Mouse (Mus musculus): ENCODE measurements around the gene Crygn. TPM values are rescaled to one million over a fixed set of nuclear protein-coding genes. Genes with fewer than 3 reads are reported as not detected.

Gene Crygn
- polyA plus RNA-seq, 1 experiment from 2014 or later: 2.8 TPM

DNA sequence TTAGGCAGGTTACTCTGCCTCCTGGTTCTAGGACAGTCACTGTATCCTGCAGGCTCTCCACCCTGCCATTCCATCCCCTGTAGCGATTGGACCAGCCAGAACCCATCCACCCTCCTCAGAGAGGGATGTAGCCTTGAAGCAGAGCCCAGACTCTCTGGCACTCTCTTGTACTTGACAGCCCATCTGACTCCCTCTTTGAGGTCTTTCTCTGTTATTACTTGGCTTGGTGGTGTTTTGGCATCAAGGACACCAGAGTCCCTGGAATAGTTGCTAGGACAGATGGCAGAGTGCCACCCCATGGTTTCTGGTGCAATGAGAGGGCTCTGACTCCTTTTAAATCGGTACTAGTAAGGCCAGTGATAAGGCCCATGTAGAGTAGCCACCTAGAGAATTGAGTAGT lies 44.6 kb downstream of the Crygn start:
- no peak overlapping the region for H3K27ac ChIP-seq (ENCODE audit: low read depth, low read length)
- H3K9ac ChIP-seq (ENCODE audit: low read depth, low read length): no peak overlapping the region
- H3K4me3 ChIP-seq (ENCODE audit: low read depth, low read length): no peak overlapping the region
- no peaks in the 10 kb centered on the region for H3K9me3 ChIP-seq (replicated peaks; ENCODE audit: control insufficient read depth, low read length)
- peaks cover 16% of the 10 kb centered on the region for H3K36me3 ChIP-seq (ENCODE audit: control insufficient read depth, insufficient read depth, low read length)
- H3K4me1 ChIP-seq (ENCODE audit: control insufficient read depth, insufficient read depth, low read length): 0 out of 2 replicates have a peak, but pooled peaks cover 4% of the 10 kb centered on the region
- H3K27me3 ChIP-seq (ENCODE audit: control insufficient read depth, insufficient read depth, low read length): no peaks in the 10 kb centered on the region
- no peak for ATAC-seq (replicated peaks; ENCODE audit: insufficient number of reproducible peaks, low FRiP score, low TSS enrichment)
- 76% methylated on average over 2 of the region's 2 CpGs for WGBS (ENCODE audit: insufficient replicate concordance)
- no peak overlapping the region for H3K4me2 ChIP-seq

DNA sequence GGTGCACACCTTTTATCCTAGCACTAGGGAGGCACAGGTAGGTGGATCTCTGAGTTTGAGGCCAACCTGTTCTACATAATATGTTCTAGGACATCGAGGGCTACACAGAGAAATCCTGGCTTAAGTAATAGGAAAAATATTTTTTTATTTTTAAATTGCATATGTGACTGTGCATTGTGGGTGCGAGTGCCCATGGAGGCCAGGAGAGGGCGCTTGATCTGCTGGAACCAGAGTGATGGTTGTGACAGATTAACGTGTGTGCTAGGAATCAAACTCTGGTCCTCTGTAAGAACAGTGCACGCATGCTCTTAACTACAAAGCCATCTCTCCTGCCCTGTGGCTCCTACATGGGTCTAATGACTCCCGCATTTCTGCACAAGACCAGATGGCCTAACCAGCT lies 46.2 kb downstream of the Crygn start:
- H3K9me3 ChIP-seq (replicated peaks; ENCODE audit: control insufficient read depth, low read length): no peaks in the 10 kb centered on the region
- peaks cover 21% of the 10 kb centered on the region for H3K36me3 ChIP-seq (ENCODE audit: control insufficient read depth, insufficient read depth, low read length)
- H3K27ac ChIP-seq (ENCODE audit: low read depth, low read length): no peak overlapping the region
- H3K4me1 ChIP-seq (ENCODE audit: control insufficient read depth, insufficient read depth, low read length): 0 out of 2 replicates have a peak, but pooled peaks cover 4% of the 10 kb centered on the region
- no peak for ATAC-seq (replicated peaks; ENCODE audit: insufficient number of reproducible peaks, low FRiP score, low TSS enrichment)
- no peak overlapping the region for H3K4me3 ChIP-seq (ENCODE audit: low read depth, low read length)
- 91% methylated on average over 6 of the region's 6 CpGs for WGBS (ENCODE audit: insufficient replicate concordance)
- no peak overlapping the region for H3K9ac ChIP-seq (ENCODE audit: low read depth, low read length)
- H3K27me3 ChIP-seq (ENCODE audit: control insufficient read depth, insufficient read depth, low read length): no peaks in the 10 kb centered on the region
- no peak overlapping the region for H3K4me2 ChIP-seq

GRCm38 (mm10) chr5:24709962-24710361 lies 47.8 kb downstream of the Crygn start:
- Histone ChIP-seq H3K4me2 (no peak overlapping the region), H3K9ac (ENCODE audit: low read depth, low read length) (no peak overlapping the region), H3K36me3 (ENCODE audit: control insufficient read depth, insufficient read depth, low read length) (peaks cover 22% of the 10 kb centered on the region), H3K4me1 (ENCODE audit: control insufficient read depth, insufficient read depth, low read length) (0 out of 2 replicates have a peak, but pooled peaks cover 4% of the 10 kb centered on the region), H3K4me3 (ENCODE audit: low read depth, low read length) (no peak overlapping the region), H3K27me3 (ENCODE audit: control insufficient read depth, insufficient read depth, low read length) (no peaks in the 10 kb centered on the region), H3K27ac (ENCODE audit: low read depth, low read length) (no peak overlapping the region), H3K9me3 (replicated peaks; ENCODE audit: control insufficient read depth, low read length) (no peaks in the 10 kb centered on the region)
- ATAC-seq (replicated peaks; ENCODE audit: insufficient number of reproducible peaks, low FRiP score, low TSS enrichment): no peak
- WGBS (ENCODE audit: insufficient replicate concordance): 80% methylated on average over 2 of the region's 2 CpGs

GRCm38 (mm10) chr5:24704615-24705014 lies 53.2 kb downstream of the Crygn start:
- no peak overlapping the region for H3K4me2 ChIP-seq
- H3K4me1 ChIP-seq (ENCODE audit: control insufficient read depth, insufficient read depth, low read length): no peaks in the 10 kb centered on the region
- H3K9me3 ChIP-seq (replicated peaks; ENCODE audit: control insufficient read depth, low read length): no peaks in the 10 kb centered on the region
- no peak overlapping the region for H3K9ac ChIP-seq (ENCODE audit: low read depth, low read length)
- H3K4me3 ChIP-seq (ENCODE audit: low read depth, low read length): no peak overlapping the region
- H3K36me3 ChIP-seq (ENCODE audit: control insufficient read depth, insufficient read depth, low read length): peaks cover 41% of the 10 kb centered on the region
- no peaks in the 10 kb centered on the region for H3K27me3 ChIP-seq (ENCODE audit: control insufficient read depth, insufficient read depth, low read length)
- 85% methylated on average over 8 of the region's 8 CpGs for WGBS (ENCODE audit: insufficient replicate concordance)
- H3K27ac ChIP-seq (ENCODE audit: low read depth, low read length): no peak overlapping the region
- ATAC-seq (replicated peaks; ENCODE audit: insufficient number of reproducible peaks, low FRiP score, low TSS enrichment): no peak

DNA sequence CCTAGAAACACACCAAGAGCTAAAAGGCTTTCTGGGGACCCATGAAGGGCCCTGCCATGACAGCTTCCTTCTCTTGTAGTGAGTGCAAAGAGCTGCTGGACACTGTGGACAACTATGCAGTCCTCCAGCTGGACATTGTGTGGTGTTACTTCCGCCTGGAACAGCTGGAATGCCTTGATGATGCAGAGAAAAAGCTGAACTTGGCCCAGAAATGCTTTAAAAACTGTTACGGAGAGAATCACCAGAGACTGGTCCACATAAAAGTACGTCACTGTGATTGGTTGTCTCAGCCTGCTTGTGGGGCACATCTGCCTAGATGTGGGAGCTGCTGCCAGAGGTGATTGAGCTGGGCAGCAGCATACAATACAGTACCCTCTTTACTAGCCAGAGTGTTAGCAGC lies 56.5 kb downstream of the Crygn start:
- no peaks in the 10 kb centered on the region for H3K27me3 ChIP-seq (ENCODE audit: control insufficient read depth, insufficient read depth, low read length)
- no peaks in the 10 kb centered on the region for H3K9me3 ChIP-seq (replicated peaks; ENCODE audit: control insufficient read depth, low read length)
- no peak for ATAC-seq (replicated peaks; ENCODE audit: insufficient number of reproducible peaks, low FRiP score, low TSS enrichment)
- H3K9ac ChIP-seq (ENCODE audit: low read depth, low read length): no peak overlapping the region
- H3K4me1 ChIP-seq (ENCODE audit: control insufficient read depth, insufficient read depth, low read length): no peaks in the 10 kb centered on the region
- H3K36me3 ChIP-seq (ENCODE audit: control insufficient read depth, insufficient read depth, low read length): peaks cover 47% of the 10 kb centered on the region
- H3K4me2 ChIP-seq: no peak overlapping the region
- H3K27ac ChIP-seq (ENCODE audit: low read depth, low read length): no peak overlapping the region
- no peak overlapping the region for H3K4me3 ChIP-seq (ENCODE audit: low read depth, low read length)
- WGBS (ENCODE audit: insufficient replicate concordance): 92% methylated on average over 3 of the region's 3 CpGs

Other genes starting within 250 kb of the Crygn start
- gene Gbx1, start 230.8 kb downstream of the Crygn start, polyA plus RNA-seq (2014; fragmentation: Nextera tagmentation; extraction: Ambion mirVana): 0.04 TPM in 1 of 2 replicates, not detected in the other
- 3.2 and 3.4 TPM in 2 replicates for gene Asb10, start 217.0 kb downstream of the Crygn start, polyA plus RNA-seq (2014; fragmentation: Nextera tagmentation; extraction: Ambion mirVana)
- not detected in 2 replicates for gene 4931409K22Rik, start 201.2 kb downstream of the Crygn start, polyA plus RNA-seq (2014; fragmentation: Nextera tagmentation; extraction: Ambion mirVana)
- 75.6 and 78.6 TPM in 2 replicates for gene Abcf2, start 180.5 kb downstream of the Crygn start, polyA plus RNA-seq (2014; fragmentation: Nextera tagmentation; extraction: Ambion mirVana)
- gene Chpf2, start 171.3 kb downstream of the Crygn start, polyA plus RNA-seq (2014; fragmentation: Nextera tagmentation; extraction: Ambion mirVana): 8.1 and 9.8 TPM in 2 replicates
- 73.2 and 76.1 TPM in 2 replicates for gene Smarcd3, start 133.6 kb downstream of the Crygn start, polyA plus RNA-seq (2014; fragmentation: Nextera tagmentation; extraction: Ambion mirVana)
- gene Nub1, start 72.5 kb downstream of the Crygn start, polyA plus RNA-seq (2014; fragmentation: Nextera tagmentation; extraction: Ambion mirVana): 28.2 and 30.7 TPM in 2 replicates
- 11.5 and 13.6 TPM in 2 replicates for gene Wdr86, start 27.3 kb downstream of the Crygn start, polyA plus RNA-seq (2014; fragmentation: Nextera tagmentation; extraction: Ambion mirVana)
- gene Rheb, start 84.6 kb upstream of the Crygn start, polyA plus RNA-seq (2014; fragmentation: Nextera tagmentation; extraction: Ambion mirVana): 242 and 245 TPM in 2 replicates